Mouse (Mus musculus) erythroid progenitor cell, adult 5-6 weeks (primary cell): ENCODE data around the gene Fmod. TPM values are rescaled to one million over a fixed set of nuclear protein-coding genes. Genes with fewer than 3 reads are reported as not detected.

ENCODE experiments used
- ATAC-seq: replicated peaks from 2 replicates; pipeline ENCODE4 v1.8.0; 2016; ENCODE audit warnings: moderate number of reproducible peaks, mild to moderate bottlenecking, moderate TSS enrichment, inconsistent platforms; ENCODE audit not compliant: poor library complexity, low FRiP score, severe bottlenecking
- total RNA-seq, 2 experiments: library from RNA; stranded (forward) in 1 of 2; stranded (reverse) in 1 of 2; fragments of 150-400 nt in 1 of 2; fragments of 186-747, 209-891 nt in 1 of 2; gene quantifications; 2 replicates each; pipeline versions ENCODE4 v1.2.3 to v1.2.4; 2015 to 2017; ENCODE audit warnings: low replicate concordance in 2 of 2

The Fmod gene
- total RNA-seq, 2 experiments from 2014 or later, result not detected

GRCm38 (mm10) chr1:134092852-134093770 is 56.1 kb downstream of the Fmod start:
- peak; percentile 86 for ATAC-seq

GRCm38 (mm10) chr1:134093771-134094526 is 56.9 kb downstream of the Fmod start:
- no peak for ATAC-seq

GRCm38 (mm10) chr1:134095033-134095612 is 58.1 kb downstream of the Fmod start:
- ATAC-seq, result no peak

- ATAC-seq, result no peak
Observed at GRCm38 (mm10) chr1:134095721-134096120, 58.7 kb downstream of the Fmod start.

- ATAC-seq, result no peak
Observed at GRCm38 (mm10) chr1:134096264-134096934, 59.3 kb downstream of the Fmod start.

- no peak for ATAC-seq
Observed at GRCm38 (mm10) chr1:134097080-134097855, 60.2 kb downstream of the Fmod start.

Other genes starting within 250 kb of the Fmod start
- 306 and 370 TPM in 2 replicates for gene Atp2b4, start 236.2 kb upstream of the Fmod start, total RNA-seq (2015; ENCODE audit: low replicate concordance)
- gene Atp2b4, start 236.2 kb upstream of the Fmod start, total RNA-seq (2017; ENCODE audit: low replicate concordance), result 354 and 490 TPM in 2 replicates
- not detected in 2 replicates for gene Optc, start 129.3 kb upstream of the Fmod start, total RNA-seq (2015; ENCODE audit: low replicate concordance)
- not detected in 2 replicates for gene Optc, start 129.3 kb upstream of the Fmod start, total RNA-seq (2017; ENCODE audit: low replicate concordance)
- 0.42 TPM in 1 of 2 replicates, not detected in the other for gene Prelp, start 115.8 kb upstream of the Fmod start, total RNA-seq (2015; ENCODE audit: low replicate concordance)
- 0.13 TPM in 1 of 2 replicates, not detected in the other for gene Prelp, start 115.8 kb upstream of the Fmod start, total RNA-seq (2017; ENCODE audit: low replicate concordance)
- 156 and 184 TPM in 2 replicates for gene Btg2, start 41.9 kb downstream of the Fmod start, total RNA-seq (2015; ENCODE audit: low replicate concordance)
- 261 and 289 TPM in 2 replicates for gene Btg2, start 41.9 kb downstream of the Fmod start, total RNA-seq (2017; ENCODE audit: low replicate concordance)
- gene Chit1, start 74.0 kb downstream of the Fmod start, total RNA-seq (2015; ENCODE audit: low replicate concordance), result 1.1 and 4.2 TPM in 2 replicates
- gene Chit1, start 74.0 kb downstream of the Fmod start, total RNA-seq (2017; ENCODE audit: low replicate concordance), result not detected in 2 replicates
- gene Chil1, start 144.9 kb downstream of the Fmod start, total RNA-seq (2015; ENCODE audit: low replicate concordance), result 19.3 and 76.8 TPM in 2 replicates
- 13.9 and 22.5 TPM in 2 replicates for gene Chil1, start 144.9 kb downstream of the Fmod start, total RNA-seq (2017; ENCODE audit: low replicate concordance)
- not detected in 2 replicates for gene Mybph, start 156.2 kb downstream of the Fmod start, total RNA-seq (2015; ENCODE audit: low replicate concordance)
- 0.39 TPM in 1 of 2 replicates, not detected in the other for gene Mybph, start 156.2 kb downstream of the Fmod start, total RNA-seq (2017; ENCODE audit: low replicate concordance)
- gene Adora1, start 198.2 kb downstream of the Fmod start, total RNA-seq (2015; ENCODE audit: low replicate concordance), result not detected in 2 replicates
- not detected in 2 replicates for gene Adora1, start 198.2 kb downstream of the Fmod start, total RNA-seq (2017; ENCODE audit: low replicate concordance)